Mouse (Mus musculus): ENCODE measurements around the gene Cd63. TPM values are rescaled to one million over a fixed set of nuclear protein-coding genes. Genes with fewer than 3 reads are reported as not detected.

Cd63 gene
- polyA plus RNA-seq (2015; fragmentation: Nextera tagmentation; extraction: Ambion mirVana): 322 and 343 TPM in 2 replicates

DNA sequence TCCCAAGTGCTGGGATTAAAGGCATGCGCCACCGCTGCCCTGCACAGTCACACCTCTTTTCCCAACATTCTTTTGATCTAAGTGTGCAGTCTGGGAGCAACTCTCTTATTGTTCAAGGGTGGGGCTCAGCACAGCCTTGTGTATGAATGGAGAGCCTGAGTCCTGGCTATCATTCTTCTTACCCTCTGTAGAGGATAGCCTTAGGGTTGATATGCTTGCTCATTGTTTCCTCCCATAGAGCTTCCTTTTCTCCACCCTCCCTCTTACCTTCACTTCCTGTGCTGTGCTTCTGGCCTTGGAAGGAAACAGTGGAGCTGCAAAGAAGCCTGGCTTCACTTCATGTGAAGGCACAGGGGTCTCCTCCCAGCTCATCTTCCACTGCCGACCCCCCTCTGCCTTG is at the start of gene Cd63:
Gene Cd63 (plus strand): TSS at position 292 of the 400 bp plus-strand sequence.
- Histone ChIP-seq H3K4me2 (ENCODE audit: low read length) (no peak within 1 kb of the TSS), H3K4me1 (ENCODE audit: control insufficient read depth, insufficient read depth, low read depth, low read length) (no peaks in the 10 kb centered on the region; the same call in 1 of the 2 replicates), H3K4me3 (ENCODE audit: low read length) (no peak within 1 kb of the TSS), H3K27me3 (replicated peaks; ENCODE audit: control insufficient read depth, insufficient read depth, low read length) (no peaks in the 10 kb centered on the region), H3K27ac (ENCODE audit: low read depth, low read length) (no peak within 1 kb of the TSS), H3K9ac (ENCODE audit: low read depth, low read length) (no peak within 1 kb of the TSS), H3K9me3 (ENCODE audit: control insufficient read depth, low read length) (no peaks in the 10 kb centered on the region), H3K36me3 (ENCODE audit: control insufficient read depth, insufficient read depth, low read length) (no peaks in the 10 kb centered on the region)
- no peak for ATAC-seq
- 83% methylated on average over 3 of the region's 3 CpGs for WGBS

DNA sequence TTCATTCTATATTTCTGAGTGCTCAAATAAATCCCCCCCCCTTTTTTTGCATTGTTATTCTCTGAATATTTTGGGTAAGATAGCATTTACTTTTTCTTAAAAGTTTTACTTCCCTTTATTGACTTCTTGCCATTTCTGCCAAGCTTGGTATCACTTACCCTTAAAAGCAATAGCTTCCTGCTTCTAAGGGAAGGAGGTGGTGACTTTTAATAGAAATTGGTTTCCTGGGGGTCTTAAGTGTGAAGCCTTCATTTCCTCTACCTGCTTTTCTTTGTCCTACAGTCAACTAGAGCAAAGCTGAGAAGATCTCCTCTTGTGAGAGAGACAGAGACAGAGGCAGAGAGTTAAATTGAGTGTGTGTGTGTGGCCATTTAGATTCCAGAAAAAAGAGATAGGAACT is 39.6 kb upstream of the Cd63 start:
- H3K9ac ChIP-seq (ENCODE audit: low read depth, low read length): no peak overlapping the region
- H3K27me3 ChIP-seq (replicated peaks; ENCODE audit: control insufficient read depth, insufficient read depth, low read length): no peaks in the 10 kb centered on the region
- H3K4me3 ChIP-seq (ENCODE audit: low read length): no peak overlapping the region
- no peak for ATAC-seq
- H3K4me1 ChIP-seq (ENCODE audit: control insufficient read depth, insufficient read depth, low read depth, low read length): no peaks in the 10 kb centered on the region
- H3K27ac ChIP-seq (ENCODE audit: low read depth, low read length): no peak overlapping the region
- no peaks in the 10 kb centered on the region for H3K9me3 ChIP-seq (ENCODE audit: control insufficient read depth, low read length)
- H3K4me2 ChIP-seq (ENCODE audit: low read length): no peak overlapping the region
- H3K36me3 ChIP-seq (ENCODE audit: control insufficient read depth, insufficient read depth, low read length): peaks cover 11% of the 10 kb centered on the region

DNA sequence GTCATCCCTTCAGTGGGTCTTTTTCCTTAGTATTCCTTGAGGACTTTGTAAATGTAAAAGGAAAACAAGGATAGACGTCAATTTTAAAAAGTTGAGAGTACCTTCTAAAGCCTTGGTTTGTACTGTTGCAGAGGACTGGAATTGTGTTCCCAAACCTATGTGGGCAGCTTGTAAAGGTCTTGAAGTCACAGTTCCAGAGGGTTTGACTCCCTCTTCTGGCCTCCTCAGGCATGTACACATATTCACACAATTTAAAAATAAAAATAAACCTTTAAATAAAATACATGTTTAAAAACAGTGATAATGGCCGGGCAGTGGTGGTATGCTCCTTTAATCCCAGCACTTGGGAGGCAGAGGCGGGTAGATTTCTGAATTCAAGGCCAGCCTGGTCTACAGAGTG is 34.7 kb upstream of the Cd63 start:
- Histone ChIP-seq H3K4me2 (ENCODE audit: low read length) (no peak overlapping the region), H3K4me3 (ENCODE audit: low read length) (no peak overlapping the region), H3K36me3 (ENCODE audit: control insufficient read depth, insufficient read depth, low read length) (0 out of 2 replicates have a peak, but pooled peaks cover 2% of the 10 kb centered on the region), H3K27me3 (replicated peaks; ENCODE audit: control insufficient read depth, insufficient read depth, low read length) (no peaks in the 10 kb centered on the region), H3K9ac (ENCODE audit: low read depth, low read length) (no peak overlapping the region), H3K9me3 (ENCODE audit: control insufficient read depth, low read length) (no peaks in the 10 kb centered on the region), H3K27ac (ENCODE audit: low read depth, low read length) (no peak overlapping the region), H3K4me1 (ENCODE audit: control insufficient read depth, insufficient read depth, low read depth, low read length) (no peaks in the 10 kb centered on the region)
- ATAC-seq: no peak
- WGBS: 88% methylated on average over 3 of the region's 3 CpGs

DNA sequence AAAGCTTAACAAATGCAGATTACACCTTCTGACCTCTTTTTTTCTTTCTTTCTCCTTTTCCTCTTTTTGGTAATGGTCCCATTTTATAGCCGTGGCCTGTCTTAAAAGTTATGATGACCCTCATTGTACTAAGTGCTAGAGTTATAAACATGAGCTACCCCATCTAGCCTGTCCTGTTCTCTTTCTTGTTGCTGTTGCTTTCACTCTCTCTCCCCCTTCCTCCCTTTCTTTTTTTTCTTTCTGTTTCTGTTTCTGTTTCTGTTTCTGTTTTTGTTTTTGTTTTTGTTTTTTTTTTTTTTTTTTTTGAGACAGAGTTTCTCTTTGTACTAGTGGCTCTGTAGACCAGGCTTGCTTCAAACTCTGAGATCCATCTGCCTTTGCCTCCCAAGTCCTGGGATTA is 34.3 kb upstream of the Cd63 start:
- Histone ChIP-seq H3K4me3 (ENCODE audit: low read length) (no peak overlapping the region), H3K4me1 (ENCODE audit: control insufficient read depth, insufficient read depth, low read depth, low read length) (no peaks in the 10 kb centered on the region), H3K36me3 (ENCODE audit: control insufficient read depth, insufficient read depth, low read length) (0 out of 2 replicates have a peak, but pooled peaks cover 5% of the 10 kb centered on the region), H3K27me3 (replicated peaks; ENCODE audit: control insufficient read depth, insufficient read depth, low read length) (no peaks in the 10 kb centered on the region), H3K27ac (ENCODE audit: low read depth, low read length) (no peak overlapping the region), H3K9ac (ENCODE audit: low read depth, low read length) (no peak overlapping the region), H3K4me2 (ENCODE audit: low read length) (no peak overlapping the region), H3K9me3 (ENCODE audit: control insufficient read depth, low read length) (no peaks in the 10 kb centered on the region)
- 92% methylated on average over 1 of the region's 1 CpGs for WGBS
- ATAC-seq: no peak

DNA sequence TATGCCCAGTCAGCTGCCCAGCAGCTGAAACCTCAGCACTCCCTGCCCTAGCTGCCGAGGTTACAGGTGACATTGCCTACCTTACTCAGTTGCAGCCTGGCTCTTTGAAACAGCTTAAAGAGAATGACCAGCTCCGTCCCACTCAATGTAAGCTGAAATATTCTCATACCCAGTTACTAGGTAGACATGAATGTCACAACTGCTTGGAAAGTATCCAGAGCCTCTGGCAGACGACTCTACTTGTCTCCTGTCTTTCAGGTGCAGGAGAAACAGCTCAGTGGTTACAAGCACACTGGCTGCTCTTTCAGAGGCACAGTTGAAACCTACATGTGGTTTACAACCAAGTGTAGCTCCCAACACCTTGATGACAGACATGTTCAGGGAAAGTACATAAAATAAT is 30.4 kb upstream of the Cd63 start:
- Histone ChIP-seq H3K9me3 (ENCODE audit: control insufficient read depth, low read length) (no peaks in the 10 kb centered on the region), H3K27ac (ENCODE audit: low read depth, low read length) (no peak overlapping the region), H3K4me2 (ENCODE audit: low read length) (no peak overlapping the region), H3K4me3 (ENCODE audit: low read length) (no peak overlapping the region), H3K9ac (ENCODE audit: low read depth, low read length) (no peak overlapping the region), H3K36me3 (ENCODE audit: control insufficient read depth, insufficient read depth, low read length) (0 out of 2 replicates have a peak, but pooled peaks cover 6% of the 10 kb centered on the region), H3K27me3 (replicated peaks; ENCODE audit: control insufficient read depth, insufficient read depth, low read length) (no peaks in the 10 kb centered on the region), H3K4me1 (ENCODE audit: control insufficient read depth, insufficient read depth, low read depth, low read length) (no peaks in the 10 kb centered on the region)
- 89% methylated on average over 3 of the region's 3 CpGs for WGBS
- ATAC-seq: no peak

DNA sequence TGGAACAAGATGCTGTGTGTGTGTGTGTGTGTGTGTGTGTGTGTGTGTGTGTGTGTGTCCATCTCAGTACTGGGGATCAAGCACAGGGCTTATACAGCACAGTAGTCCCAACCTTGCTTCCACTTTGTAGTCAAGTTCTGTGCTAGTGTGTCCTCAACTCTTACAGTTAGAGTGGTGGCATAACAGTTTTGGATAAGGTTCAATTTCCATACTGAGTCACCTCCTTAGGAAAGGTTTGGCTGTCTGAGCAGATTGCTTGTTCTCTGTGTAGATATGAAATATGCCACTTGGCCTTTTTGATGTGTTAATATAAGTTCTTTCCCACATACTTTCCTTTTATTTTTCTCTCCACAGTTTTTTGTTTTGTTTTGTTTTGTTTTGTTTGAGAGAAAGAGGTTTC is 22.5 kb upstream of the Cd63 start:
- H3K36me3 ChIP-seq (ENCODE audit: control insufficient read depth, insufficient read depth, low read length): 0 out of 2 replicates have a peak, but pooled peaks cover 3% of the 10 kb centered on the region
- ATAC-seq: no peak

DNA sequence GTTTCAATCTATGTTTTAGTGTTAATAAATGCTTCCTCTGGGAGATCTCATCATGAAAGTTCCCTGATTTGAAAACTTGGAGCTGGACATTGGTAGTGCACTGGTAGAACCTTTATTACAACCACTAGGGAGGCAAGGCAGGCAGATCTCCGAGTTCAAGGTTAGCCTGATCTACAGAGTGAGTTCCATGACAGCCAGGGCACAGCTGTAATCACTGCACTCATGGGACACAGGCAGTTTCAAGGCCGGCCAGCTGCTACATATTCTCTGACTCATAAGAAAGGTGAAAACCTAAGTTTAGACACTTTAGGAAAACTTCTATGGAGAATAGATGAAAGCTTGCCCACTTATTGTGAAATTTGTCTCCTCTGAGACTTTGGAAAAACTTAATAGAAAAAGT is 22.0 kb upstream of the Cd63 start:
- ATAC-seq: no peak
- H3K4me3 ChIP-seq (ENCODE audit: low read length): no peak overlapping the region
- H3K9ac ChIP-seq (ENCODE audit: low read depth, low read length): no peak overlapping the region
- no peaks in the 10 kb centered on the region for H3K36me3 ChIP-seq (ENCODE audit: control insufficient read depth, insufficient read depth, low read length)
- H3K4me1 ChIP-seq (ENCODE audit: control insufficient read depth, insufficient read depth, low read depth, low read length): no peaks in the 10 kb centered on the region
- no peak overlapping the region for H3K27ac ChIP-seq (ENCODE audit: low read depth, low read length)
- no peak overlapping the region for H3K4me2 ChIP-seq (ENCODE audit: low read length)
- H3K27me3 ChIP-seq (replicated peaks; ENCODE audit: control insufficient read depth, insufficient read depth, low read length): no peaks in the 10 kb centered on the region
- no peaks in the 10 kb centered on the region for H3K9me3 ChIP-seq (ENCODE audit: control insufficient read depth, low read length)
- 84% methylated on average over 2 of the region's 2 CpGs for WGBS

More for the DNA sequence above, 22.5 kb upstream of the Cd63 start:
- Histone ChIP-seq H3K4me1 (ENCODE audit: control insufficient read depth, insufficient read depth, low read depth, low read length) (no peaks in the 10 kb centered on the region), H3K4me3 (ENCODE audit: low read length) (no peak overlapping the region), H3K27me3 (replicated peaks; ENCODE audit: control insufficient read depth, insufficient read depth, low read length) (no peaks in the 10 kb centered on the region), H3K27ac (ENCODE audit: low read depth, low read length) (no peak overlapping the region), H3K9ac (ENCODE audit: low read depth, low read length) (no peak overlapping the region), H3K9me3 (ENCODE audit: control insufficient read depth, low read length) (no peaks in the 10 kb centered on the region), H3K4me2 (ENCODE audit: low read length) (no peak overlapping the region)

DNA sequence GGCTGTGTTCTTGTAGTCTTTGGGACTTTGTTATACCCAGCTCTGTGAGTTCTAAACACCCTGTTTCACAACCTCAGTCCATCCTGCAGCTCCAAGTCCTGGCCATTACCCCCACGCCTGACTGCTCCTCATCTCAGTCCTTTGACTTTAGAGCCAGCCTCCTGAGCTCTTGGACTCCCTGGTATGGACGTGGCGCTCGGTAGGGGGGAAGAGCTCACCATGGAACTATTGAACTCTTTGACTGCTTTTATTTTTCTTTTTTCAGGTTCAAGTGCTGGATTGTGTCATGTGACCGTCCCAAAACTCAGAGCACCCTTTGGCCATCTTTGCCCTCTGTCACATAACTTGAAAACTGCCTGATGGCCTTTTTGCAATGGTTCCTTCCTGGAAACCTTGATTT is 18.7 kb upstream of the Cd63 start:
- Histone ChIP-seq H3K4me3 (ENCODE audit: low read length) (no peak overlapping the region), H3K4me1 (ENCODE audit: control insufficient read depth, insufficient read depth, low read depth, low read length) (no peaks in the 10 kb centered on the region), H3K27me3 (replicated peaks; ENCODE audit: control insufficient read depth, insufficient read depth, low read length) (no peaks in the 10 kb centered on the region), H3K27ac (ENCODE audit: low read depth, low read length) (no peak overlapping the region), H3K9me3 (ENCODE audit: control insufficient read depth, low read length) (no peaks in the 10 kb centered on the region), H3K9ac (ENCODE audit: low read depth, low read length) (no peak overlapping the region), H3K4me2 (ENCODE audit: low read length) (no peak overlapping the region), H3K36me3 (ENCODE audit: control insufficient read depth, insufficient read depth, low read length) (0 out of 2 replicates have a peak, but pooled peaks cover 2% of the 10 kb centered on the region)
- 77% methylated on average over 5 of the region's 5 CpGs for WGBS
- ATAC-seq: no peak

DNA sequence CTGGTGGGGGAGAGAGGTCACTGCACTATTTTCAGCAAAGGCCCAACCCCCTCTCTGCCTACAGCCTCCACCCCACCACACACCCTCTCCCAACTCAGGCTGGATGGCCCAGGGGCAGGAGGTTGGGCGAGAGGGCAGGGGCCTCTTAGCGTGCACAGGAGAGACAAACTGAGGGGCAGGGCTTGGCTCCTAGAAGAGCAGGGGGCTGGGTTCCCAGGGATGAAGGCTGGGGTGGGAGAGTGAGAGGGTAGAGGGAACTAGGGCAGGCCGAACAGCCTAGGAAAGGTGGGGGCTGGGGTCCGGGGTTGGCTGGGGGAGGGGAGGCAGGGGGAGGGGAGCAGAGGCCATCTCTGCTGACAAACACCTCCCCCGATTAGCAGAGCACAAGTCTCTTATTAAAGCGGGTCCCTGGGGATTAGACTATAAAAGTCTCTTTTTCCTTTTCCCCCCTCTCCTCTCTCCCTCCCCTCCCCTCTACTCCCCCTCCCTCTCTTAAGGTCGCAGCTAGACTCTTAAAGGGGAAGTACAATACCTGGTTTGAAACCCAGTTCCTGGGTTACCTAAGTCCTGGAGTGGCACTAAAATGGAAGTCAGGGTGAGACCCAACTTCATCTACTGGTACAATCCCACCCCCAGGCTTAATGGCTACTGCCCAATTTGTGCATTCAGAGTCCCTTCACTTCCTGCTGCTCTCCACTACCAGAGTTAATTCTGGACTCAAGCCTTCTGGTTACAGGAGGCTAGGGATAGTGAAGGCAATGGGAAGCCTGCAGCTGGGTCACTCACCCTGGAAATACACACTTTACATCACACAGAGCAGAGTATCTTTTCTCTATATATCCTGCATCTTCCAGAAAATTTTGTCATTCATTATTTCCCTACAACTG is 11.6 kb upstream of the Cd63 start:
- WGBS: 0% methylated on average over 7 of the region's 7 CpGs
- peak overlapping the region; percentile 65 for H3K27ac ChIP-seq (ENCODE audit: low read depth, low read length)
- H3K9me3 ChIP-seq (ENCODE audit: control insufficient read depth, low read length): no peaks in the 10 kb centered on the region
- no peaks in the 10 kb centered on the region for H3K27me3 ChIP-seq (replicated peaks; ENCODE audit: control insufficient read depth, insufficient read depth, low read length)
- H3K4me3 ChIP-seq (ENCODE audit: low read length): peak overlapping the region; percentile 91
- H3K9ac ChIP-seq (ENCODE audit: low read depth, low read length): peak overlapping the region; percentile 64
- peak overlapping the region; percentile 59 for H3K4me2 ChIP-seq (ENCODE audit: low read length)
- H3K36me3 ChIP-seq (ENCODE audit: control insufficient read depth, insufficient read depth, low read length): 0 out of 2 replicates have a peak, but pooled peaks cover 2% of the 10 kb centered on the region
- peaks cover 26% of the 10 kb centered on the region for H3K4me1 ChIP-seq (ENCODE audit: control insufficient read depth, insufficient read depth, low read depth, low read length)
- ATAC-seq: peak; percentile 14; the same call in 1 of the 2 replicates

Data from hindbrain, embryonic 16.5 days (tissue).